Mouse (Mus musculus): ENCODE measurements around the gene Slc26a9.
A peak's percentile ranks its signal among the peaks of the same experiment; 100 is the strongest.
"Not testable (repeated sequence)": the region's sequence is repeated elsewhere in the genome, so short reads cannot be mapped to it uniquely, and the experiment has no call there.

Slc26a9 gene

DNA sequence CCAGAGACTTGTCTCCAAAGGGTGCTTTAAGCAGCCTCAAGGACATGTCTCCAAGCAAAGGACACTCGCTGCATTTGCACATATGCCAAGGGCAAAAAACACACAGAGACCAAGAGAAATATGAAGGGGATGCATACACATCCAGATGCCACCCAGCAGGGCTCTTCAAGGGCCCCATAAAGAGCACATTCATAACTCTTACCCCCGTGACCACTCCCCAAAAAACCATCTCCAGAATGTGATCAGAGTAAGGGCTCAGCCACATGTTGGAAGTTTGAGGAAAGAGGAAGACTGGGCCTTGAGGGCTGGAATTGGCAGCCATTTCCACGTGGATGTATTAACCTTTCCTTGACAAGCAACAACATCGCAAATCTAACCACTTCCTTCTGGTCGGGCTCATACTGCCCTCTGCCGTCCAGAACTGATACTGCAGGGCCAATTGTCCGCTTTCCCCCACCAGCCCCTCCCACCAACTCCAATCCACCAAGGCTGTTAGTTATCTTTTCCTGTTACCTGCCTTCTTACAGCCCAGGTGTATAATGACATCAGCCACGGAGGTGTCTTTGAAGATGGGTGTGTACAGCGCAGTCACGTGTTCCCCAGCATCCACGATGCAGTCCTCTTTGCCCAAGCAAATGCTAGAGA is 21.7 kb downstream of the Slc26a9 start:
- DNase-seq (ENCODE audit: low read depth, low spot score), result peak; percentile 73

- no peak for DNase-seq (ENCODE audit: low read depth, low spot score)
Observed at GRCm38 (mm10) chr1:131769296-131769695, 25.5 kb downstream of the Slc26a9 start.

GRCm38 (mm10) chr1:131770656-131771055 is 26.8 kb downstream of the Slc26a9 start:
- no peak for DNase-seq (ENCODE audit: low read depth, low spot score)

DNA sequence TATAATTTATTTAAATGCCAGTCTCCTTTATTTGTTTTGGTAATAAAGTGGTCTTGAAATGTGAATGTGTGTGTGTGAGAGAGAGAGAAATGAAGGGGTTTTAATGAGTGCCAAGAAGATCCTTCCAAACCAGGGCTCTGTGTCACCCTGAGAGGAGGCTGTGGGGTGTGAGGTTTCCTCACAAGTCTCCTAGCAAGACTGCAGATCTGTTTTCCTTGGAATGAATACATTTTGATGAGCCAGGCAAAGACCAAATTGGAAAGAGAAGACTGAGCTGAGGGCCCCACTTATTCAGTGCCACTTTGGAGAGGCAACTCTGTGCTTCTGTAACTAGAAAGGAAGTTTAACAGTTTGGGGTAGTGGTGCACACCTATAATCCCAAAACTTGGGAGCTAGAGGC is 27.6 kb downstream of the Slc26a9 start:
- no peak for DNase-seq (ENCODE audit: low read depth, low spot score)

DNA sequence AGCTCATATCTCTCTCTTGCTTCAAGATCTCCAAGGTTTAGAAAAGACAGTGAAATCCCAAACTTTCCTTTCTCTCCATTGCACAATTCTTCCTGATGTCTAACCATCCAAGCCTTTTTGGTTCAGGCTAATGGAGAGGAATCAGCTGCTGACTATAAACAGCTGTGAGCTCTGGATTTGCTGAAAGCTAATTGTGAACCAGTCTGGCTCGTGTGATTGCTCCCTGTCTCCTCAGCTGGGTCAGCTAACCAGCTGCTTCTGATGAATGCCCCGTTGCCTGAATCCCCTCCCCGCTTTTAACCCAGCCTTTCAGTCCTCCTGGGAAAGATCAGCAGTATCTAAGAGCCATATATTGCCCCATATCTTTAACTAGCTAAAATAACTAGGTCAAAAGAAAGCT is 50.8 kb downstream of the Slc26a9 start:
- DNase-seq (ENCODE audit: low read depth, low spot score), result no peak

- DNase-seq (ENCODE audit: low read depth, low spot score), result no peak
Observed at GRCm38 (mm10) chr1:131795171-131795570, 51.3 kb downstream of the Slc26a9 start.

- peak; percentile 30 for DNase-seq (ENCODE audit: low read depth, low spot score)
Observed at GRCm38 (mm10) chr1:131797202-131797909, 53.5 kb downstream of the Slc26a9 start, which contains the start of gene Pm20d1. Gene Pm20d1, plus strand, starts transcription at chr1:131797381.

DNA sequence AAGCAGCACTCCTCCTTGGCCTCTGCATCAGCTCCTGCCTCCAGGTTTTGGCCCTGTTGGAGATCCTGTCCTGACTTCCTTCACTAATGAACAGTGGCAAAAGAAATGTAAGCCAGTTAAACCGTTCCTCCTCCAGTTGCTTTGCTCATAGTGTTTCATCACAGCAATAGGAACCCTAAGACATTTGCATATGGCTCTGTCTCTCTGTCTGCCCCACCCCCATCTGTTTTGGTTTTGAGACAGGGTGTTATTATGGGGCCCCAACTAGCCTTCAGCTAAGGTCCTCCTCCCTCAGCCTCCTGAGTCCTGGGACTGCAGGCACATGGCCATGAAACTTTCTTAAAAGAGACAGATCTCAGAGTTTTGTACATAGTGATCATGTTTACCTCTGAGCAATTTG is 56.2 kb downstream of the Slc26a9 start:
- DNase-seq (ENCODE audit: low read depth, low spot score), result no peak

GRCm38 (mm10) chr1:131801071-131801470 is 57.2 kb downstream of the Slc26a9 start:
- no peak for DNase-seq (ENCODE audit: low read depth, low spot score)

DNA sequence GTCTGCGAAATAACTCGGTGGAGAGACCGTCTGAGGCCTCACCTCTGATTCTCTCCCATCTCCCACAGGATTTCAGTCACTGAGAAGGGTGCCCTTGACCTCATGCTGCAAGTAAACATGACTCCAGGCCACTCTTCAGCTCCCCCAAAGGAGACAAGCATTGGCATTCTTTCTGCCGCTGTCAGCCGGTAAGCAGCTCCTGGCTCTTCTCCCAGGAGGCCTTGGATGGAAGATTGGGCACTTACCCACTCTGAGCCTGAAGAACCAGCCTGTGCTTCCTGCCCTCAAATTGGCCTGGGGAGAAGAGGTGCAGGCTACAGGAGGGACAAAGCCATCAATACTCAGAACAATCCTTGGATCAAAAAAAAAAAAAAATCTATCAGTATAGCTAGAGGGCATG is 58.8 kb downstream of the Slc26a9 start:
- DNase-seq (ENCODE audit: low read depth, low spot score), result no peak

GRCm38 (mm10) chr1:131804166-131804565 is 60.3 kb downstream of the Slc26a9 start:
- no peak for DNase-seq (ENCODE audit: low read depth, low spot score)

GRCm38 (mm10) chr1:131808986-131809385 is 65.2 kb downstream of the Slc26a9 start:
- DNase-seq (ENCODE audit: low read depth, low spot score), result no peak

GRCm38 (mm10) chr1:131809651-131810050 is 65.8 kb downstream of the Slc26a9 start:
- DNase-seq (ENCODE audit: low read depth, low spot score), result no peak

DNA sequence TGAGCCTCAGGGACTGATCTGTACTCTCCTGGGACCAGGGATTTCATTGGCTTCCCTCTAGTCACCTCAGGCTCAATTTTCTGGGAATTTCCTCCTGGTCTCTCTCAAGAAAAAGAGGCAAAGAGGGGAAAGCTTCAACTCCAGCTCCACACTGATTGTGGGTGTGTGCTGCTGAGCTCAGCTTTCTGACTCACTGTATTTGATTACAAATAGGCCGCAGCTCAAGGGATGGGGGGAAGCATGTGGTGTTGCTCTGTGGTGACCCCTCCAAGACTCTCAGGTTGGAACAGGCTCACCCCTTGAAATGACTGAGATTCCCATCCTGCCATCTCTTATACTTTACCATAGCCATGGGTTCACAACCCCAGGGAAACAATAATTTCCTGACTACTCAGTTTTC is 67.6 kb downstream of the Slc26a9 start:
- no peak for DNase-seq (ENCODE audit: low read depth, low spot score)

DNA sequence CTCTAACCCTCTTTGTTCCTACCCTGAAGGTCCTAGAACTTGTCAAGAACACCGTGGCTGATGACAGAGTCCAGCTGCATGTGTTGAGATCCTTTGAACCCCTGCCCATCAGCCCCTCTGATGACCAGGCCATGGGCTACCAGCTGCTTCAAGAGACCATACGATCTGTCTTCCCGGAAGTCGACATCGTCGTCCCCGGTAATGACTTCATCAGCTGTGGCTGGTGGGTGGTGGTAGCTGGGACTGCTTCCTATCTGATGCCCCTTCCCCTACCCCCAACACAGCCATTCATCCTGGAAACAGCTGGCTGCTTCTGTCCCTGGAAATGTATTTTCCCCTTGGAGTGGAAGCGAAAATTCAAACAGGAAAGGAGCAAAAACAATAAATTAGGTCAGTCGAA is 68.2 kb downstream of the Slc26a9 start:
- no peak for DNase-seq (ENCODE audit: low read depth, low spot score)

DNA sequence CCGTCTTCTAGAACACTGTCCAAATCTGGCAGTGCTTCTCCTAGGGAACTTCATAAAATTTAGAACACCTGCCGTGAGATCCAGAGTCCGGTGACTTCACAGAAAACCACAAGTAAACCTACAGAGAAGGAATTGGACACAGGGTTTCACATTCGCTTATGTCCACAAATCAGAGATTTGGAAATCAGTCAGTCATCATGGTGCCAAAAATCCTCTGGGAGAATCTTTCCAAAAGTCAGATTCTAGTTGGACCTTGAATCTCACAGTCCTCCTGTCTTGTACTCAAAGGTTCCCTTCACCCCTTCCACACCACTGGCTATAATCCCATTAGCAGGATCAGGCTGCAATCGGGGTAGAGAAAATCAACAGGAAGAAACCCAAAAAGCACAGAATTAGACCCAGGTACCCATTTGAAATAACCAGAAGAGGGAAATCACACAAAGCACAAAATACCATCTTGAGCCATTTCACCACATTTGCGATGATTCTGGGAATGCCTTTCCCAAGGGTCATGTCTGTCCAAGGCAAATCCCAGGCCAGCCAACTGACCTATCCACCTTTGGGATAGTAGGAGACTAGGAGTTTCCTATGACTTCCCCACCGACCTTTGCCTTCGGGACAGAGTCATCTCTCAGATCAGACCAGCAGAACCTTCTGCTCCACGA is 68.9 kb downstream of the Slc26a9 start:
- DNase-seq (ENCODE audit: low read depth, low spot score), result no peak

DNA sequence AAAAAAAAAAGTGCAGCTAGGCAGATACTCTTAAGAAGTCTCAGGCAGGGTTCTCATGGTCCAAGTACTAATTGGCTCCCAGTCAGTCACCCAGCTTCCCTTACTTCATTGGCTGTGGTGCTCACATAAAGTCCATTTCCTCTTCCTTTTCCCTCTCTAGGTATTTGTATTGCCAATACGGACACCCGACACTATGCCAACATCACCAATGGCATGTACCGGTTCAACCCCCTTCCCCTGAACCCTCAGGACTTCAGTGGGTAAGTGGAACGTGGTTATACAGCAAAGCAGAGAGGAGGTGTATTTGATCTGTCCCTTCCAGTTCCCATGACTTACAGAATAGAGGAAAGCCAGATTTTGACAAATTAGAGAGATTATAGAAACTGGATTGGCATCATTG is 69.9 kb downstream of the Slc26a9 start:
- no peak for DNase-seq (ENCODE audit: low read depth, low spot score)

- DNase-seq (ENCODE audit: low read depth, low spot score), result no peak
Observed at GRCm38 (mm10) chr1:131814191-131814590, 70.4 kb downstream of the Slc26a9 start.

- DNase-seq (ENCODE audit: low read depth, low spot score), result no peak
Observed at GRCm38 (mm10) chr1:131816886-131817285, 73.1 kb downstream of the Slc26a9 start.

GRCm38 (mm10) chr1:131820353-131820752 is 76.5 kb downstream of the Slc26a9 start:
- DNase-seq (ENCODE audit: low read depth, low spot score), result not testable (repeated sequence)

- no peak for DNase-seq (ENCODE audit: low read depth, low spot score)
Observed at GRCm38 (mm10) chr1:131820887-131821328, 77.1 kb downstream of the Slc26a9 start.

Data from embryo, embryonic 11.5 days (tissue).